Mouse (Mus musculus): ENCODE data around the gene Fnbp1l.

DNA sequence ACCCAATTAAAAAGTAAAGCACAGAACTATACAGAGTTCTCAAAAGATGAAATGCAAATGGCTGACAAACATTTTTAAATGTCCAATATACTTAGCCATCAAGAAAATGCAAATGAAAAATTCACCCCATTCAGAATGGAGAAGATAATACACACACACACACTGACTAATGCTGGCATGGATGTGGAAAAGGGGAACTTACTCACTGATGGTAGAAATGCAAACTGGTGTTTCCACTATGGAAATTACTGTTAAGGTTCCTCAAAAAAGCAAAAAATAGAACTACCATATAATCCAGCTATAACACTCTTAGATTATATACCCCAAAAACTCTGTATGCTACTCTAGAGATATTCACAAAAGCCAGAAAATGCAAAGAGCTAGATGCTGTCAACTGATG is 42.2 kb downstream of the Fnbp1l start:
- TF ChIP-seq GATA2 (IDR thresholded peaks at IDR 0.05; ENCODE audit: borderline replicate concordance, low read depth, low read length), result no peak
- no peak for TF ChIP-seq CTCF (IDR thresholded peaks at IDR 0.05; ENCODE audit: low read depth, low read length)
- no peak for TF ChIP-seq TAL1 (conservative IDR thresholded peaks at IDR 0.05; ENCODE audit: low read depth, low read length)

Data from G1E (cell line).